Mouse (Mus musculus) T-helper 2 cell (primary cell): Measurements from ENCODE around the gene Dennd1b.

Experiments
- in situ Hi-C: fragments of 300-600 bp; cut with MboI, MseI; formaldehyde crosslinking; loops from one replicate; pipeline ENCODE4 v1.15.1; 2025; ENCODE audit warnings: high pct_unique_total_duplicates

Gene Dennd1b

DNA sequence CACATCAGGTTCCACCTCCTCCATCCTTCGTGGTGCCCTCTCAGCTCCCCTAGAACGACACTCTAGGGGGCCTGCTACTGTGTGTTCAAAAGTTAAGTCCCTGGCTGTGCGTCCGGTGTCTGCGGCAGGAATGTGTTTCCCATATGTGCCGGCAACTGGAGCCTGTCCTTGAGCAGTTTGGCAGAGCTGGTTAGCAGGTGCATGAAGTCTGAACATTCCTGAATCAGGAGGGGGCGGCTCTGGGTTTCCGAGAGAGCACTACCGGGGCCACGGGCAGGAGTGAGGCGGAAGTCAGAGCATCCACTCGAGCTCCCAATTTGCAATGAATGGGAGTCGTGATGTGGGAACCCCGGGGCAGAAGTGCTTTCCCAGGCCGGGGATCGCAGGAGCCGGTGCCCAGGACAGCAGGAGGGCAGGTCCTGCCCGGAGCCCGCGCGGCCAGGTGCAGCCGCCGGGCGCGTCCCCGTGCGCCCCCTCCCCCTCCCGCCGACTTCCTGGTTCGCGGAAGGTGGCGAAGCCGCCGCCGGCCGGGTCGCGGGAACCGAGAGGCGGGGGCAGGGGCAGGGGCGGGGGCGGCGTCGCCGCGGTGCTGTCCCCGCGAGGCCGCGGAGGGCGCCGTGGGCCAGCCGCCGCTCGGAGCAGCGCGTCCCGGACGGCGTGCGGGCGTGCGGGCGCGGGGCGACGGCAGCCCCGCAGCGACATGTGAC lies at the start of gene Dennd1b:
Dennd1b (plus strand) TSS at position 275 of the 707 bp plus-strand sequence.
- in situ Hi-C loops, result no loop called here

DNA sequence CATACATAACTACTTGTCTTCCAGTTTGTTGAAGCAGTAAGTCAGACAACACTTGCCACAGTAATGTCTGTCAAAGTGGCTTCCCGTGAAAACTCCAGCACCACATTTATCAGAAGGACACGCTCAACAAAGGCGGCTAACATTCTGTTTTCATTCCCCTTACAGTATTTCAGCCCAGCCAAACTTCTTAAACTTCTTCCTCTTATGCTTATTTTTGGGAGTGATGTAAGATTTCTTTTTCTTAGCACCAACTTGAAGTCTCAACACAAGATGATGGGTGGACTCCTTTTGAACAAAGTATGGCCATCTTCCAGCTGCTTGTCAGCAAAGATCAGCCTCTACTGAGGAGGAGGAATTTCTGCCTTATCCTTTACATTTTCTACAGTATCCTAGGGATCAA lies 47.6 kb upstream of the Dennd1b start:
- in situ Hi-C loops, result no loop called here

DNA sequence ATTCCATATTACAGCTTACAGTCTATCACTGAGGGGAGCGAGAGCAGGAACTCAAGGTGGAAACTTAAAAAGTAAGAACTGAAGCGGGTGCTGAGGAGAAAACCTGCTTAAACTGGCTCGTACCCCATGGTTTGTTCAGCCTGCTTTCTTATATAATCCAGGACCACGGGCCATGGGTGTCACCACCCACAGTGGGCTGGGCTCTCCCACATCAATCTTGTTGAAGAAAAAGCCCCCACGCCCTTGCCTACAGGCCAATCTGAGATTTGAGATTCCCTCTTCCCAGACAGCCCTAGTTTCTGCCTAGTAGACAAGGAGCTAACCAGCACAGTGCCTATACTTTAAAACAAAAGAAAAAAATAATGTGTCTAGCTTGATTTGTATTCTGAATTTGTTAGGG lies 43.6 kb upstream of the Dennd1b start:
- in situ Hi-C loops, result no loop called here

DNA sequence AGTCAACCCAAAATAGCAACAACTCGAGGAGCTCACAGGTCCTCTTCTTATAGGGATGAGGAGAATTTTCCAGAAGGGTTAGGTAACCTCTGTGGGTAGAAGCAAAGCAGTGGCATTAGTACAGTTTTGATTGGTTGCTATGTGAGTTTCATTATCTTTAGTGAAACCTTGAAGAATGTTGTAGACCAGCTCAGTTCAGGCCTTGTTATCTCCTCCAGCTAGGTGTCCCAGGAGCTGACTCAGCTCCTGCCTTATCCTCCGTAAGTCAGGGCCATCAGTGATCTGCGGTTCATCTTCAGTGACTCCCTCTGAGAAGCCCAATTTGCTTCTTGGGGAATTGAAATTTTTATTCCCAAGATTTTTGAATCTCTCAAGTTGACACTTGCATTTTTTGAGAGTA lies 43.2 kb upstream of the Dennd1b start:
- in situ Hi-C loops, result no loop called here

DNA sequence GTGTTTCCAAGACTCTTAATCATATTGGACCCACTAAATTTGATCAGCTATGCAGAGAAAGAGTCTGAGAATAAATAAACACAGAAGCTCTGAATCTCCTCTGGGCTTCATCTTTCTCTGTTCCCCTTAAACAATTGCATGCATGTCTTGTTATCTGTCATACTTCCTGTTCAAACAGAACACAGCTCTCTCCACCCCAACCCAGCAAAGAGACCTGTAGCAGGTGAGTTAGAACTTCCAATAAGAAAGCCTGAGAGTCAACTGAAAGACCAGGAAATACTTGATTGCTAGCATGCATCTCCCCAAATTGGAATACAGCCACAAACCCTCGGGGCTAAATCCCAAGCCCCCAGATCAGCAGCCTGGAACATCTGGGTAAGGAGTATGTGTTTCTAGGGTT lies 42.4 kb upstream of the Dennd1b start:
- in situ Hi-C loops, result no loop called here

DNA sequence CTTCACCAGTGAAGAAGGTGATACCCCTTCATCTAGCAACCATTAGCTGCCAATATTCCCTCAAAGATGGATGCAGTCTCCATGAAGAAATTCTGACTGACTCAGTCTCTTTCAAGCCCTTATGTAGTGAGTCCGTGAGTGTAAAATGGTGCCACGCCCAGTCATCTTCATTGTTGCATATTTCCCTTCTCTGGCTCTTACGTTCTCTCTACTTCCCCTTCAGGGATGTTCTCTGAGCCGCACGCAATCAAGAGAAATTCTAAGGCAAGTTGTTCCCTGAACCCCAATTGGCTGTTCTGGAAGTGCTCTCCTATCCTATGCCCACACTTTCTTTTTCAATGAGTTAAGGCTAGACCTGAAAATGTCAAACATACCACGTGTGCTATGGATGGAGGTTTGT lies 40.3 kb upstream of the Dennd1b start:
- in situ Hi-C loops, result no loop called here

DNA sequence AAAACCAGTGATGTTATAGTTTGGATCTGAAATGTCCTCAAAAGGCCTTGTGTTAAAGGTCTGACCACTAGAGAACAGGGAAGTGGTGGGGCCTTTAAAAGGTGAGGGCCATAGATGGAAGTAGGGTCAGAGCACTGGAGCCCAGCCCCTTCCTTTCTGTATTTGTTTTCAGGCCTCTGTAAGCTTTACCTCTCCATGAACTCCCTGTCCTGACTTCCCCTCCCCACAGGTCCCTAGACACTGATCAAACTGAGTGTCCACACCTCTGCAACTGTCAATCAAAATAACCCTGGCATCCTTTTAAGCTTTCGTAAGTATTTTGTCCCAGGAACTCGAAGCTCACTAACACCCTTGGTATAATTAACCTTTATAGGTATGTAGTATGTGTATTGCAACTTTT lies 39.0 kb upstream of the Dennd1b start:
- in situ Hi-C loops, result no loop called here

DNA sequence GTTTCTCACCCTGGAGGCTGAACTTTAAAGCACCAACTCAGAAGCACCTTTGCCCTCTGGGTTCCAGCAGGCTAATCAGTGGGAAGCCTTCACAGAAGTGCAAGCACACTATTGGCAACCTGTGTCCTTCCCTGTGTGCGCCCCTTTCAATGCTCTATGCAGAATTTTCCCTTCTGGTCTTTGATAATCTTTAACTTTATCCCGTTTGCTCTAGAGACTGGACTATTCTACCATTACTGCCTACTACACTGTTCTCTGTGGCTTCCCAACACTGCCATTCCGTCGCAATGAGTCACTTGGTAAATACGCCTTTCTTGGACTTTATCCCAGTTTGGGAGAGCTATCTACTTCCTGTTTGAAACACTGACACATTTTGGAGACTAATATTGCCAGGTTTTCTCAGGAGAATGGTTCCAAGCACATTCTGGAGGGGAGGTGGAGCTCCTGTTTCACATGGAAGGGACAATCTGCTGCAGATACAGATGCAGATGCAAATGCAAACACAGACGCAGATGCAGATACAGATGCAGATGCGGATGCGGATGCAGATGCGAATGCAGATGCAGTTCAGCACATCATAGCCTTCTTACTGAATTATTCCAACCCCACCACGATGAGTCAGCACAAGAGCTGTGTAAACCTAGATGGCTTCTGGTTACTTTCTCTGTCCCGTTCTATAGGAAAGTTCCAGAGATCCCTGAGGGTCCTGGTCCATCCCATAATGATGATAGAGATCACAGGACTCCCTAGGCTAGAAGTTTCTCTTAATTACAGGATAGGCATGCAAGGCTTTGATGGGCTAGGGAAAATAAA lies 34.4 kb upstream of the Dennd1b start:
- in situ Hi-C loops, result no loop called here

DNA sequence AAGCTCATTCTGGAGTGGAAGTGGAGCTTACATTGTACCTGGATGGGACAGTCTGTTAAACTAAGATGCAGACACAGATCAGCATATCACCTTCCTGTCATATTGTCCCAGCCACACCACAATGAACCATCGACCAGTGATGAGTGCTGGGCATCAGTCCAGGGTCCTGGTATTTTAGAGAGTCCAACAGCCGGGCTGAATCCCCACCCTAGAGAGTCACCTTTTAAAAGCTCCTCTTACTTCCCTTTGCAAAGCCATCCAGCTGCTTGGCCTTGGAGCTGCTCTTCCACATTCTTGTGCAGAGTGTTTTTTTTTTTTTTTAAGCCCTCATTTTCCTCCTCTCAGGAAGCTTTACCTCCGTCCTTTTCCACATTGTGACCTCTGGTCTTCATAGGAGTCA lies 33.2 kb upstream of the Dennd1b start:
- in situ Hi-C loops, result no loop called here

DNA sequence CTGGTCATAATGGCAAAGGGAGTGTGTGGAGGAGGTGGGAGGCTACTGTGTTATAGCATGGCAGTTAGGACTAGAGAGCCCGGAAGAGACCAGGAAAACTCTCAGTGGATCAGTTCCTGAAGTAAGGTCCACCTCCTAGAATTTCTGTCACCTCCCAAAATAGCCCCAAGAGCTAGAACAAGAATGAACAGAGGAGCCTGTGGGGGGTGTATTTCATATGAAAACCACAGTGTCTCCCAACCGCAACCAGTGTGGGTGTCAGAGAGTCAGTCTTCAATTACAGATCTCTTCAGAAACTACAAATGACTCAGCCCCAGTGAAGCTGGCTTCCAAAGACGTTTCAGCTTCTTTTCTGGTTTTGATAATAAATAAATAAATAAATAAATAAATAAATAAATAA lies 32.4 kb upstream of the Dennd1b start:
- in situ Hi-C loops, result no loop called here

DNA sequence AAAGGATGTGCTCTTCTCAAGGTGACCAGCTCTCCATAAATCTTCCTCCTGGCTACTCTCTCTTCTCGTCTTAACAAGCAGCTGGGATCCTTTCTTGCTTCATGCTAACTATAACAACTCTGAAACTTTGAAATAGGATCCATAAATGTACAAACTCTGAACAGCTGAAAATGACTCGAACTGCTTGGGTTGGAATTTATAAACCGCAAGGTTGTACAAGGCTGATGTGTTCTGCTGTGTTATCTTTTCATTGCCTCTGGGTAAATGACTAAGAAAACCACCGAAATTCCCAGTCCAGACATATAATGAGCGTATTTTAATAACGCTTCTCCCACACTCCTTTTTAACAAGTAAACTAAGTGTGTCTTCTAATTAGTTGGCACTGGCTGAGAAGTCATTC lies 27.1 kb upstream of the Dennd1b start:
- in situ Hi-C loops, result no loop called here

DNA sequence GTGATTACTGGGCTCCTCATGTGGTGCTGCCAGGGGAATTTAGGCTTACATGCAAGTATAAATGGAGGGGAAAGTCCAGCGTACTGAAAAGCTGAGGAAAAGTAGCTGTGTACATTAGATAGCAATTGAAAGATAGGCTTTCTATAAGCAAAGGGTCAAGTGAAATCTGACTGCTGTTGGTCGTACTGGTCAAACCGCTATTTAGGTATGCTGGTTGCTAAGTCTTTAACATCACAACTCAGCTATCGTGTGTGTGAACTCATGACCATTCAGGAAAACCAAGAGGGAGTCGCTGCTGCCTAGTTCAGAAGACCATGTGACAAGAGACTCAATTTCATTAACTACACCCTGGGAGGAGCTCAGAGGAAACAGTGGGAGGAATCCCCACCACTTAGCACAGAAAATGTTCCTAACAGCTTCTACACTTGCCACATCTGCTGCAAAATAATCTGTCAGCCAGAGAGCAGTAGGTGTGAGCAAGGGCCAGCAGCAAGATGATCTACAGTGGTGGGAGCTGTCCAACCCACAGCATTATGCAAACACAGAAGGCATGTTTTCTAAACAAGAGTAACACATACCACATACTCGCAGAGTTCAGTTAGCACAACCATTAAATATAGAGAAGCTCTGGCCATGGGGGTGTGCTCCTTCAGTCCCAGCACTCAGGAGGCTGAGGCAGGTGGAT lies 25.4 kb upstream of the Dennd1b start:
- in situ Hi-C loops, result no loop called here

DNA sequence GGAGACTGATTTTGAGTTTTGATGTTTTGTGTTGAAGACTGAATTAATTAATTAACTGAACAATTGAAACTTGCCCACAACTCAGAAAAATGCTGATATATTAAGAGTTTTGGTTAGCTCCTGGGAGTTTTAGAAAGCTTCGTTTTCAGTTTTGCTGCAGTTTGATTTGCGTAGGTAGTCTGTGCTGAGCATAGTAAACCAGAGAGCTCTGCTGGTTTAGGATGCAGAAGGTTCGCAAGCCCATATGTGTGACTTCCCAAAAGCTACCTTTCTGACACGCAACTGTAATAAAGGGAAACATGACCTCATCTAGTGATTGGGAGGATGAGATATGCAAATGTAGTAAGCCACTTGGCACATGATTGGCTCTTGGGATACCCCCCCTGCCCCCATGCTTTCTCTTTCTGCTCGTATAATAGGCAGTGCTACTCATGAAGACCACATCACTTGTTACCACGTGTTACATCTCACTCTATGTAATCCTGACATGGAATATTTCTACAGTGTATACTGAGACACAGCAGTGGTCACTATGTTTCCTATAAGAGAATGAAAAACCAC lies 23.6 kb upstream of the Dennd1b start:
- in situ Hi-C loops, result no loop called here

DNA sequence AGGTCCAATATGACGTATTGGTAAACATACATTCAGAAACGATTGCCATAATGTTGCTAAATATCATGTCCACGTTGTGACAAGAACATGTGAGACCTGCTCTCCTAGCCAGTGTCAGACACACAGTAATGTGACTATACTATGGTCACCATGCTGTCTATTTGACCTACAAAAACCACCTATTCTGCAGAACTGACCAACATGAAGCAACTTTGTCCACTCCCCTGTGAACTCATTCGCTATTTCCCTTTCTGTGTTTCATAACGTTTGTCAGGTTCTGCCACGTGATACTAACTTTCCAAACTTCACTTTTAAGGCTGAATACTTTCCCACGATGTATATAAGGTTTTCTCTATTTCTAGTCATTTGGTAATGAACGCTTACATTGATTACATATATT lies 22.8 kb upstream of the Dennd1b start:
- in situ Hi-C loops, result no loop called here

DNA sequence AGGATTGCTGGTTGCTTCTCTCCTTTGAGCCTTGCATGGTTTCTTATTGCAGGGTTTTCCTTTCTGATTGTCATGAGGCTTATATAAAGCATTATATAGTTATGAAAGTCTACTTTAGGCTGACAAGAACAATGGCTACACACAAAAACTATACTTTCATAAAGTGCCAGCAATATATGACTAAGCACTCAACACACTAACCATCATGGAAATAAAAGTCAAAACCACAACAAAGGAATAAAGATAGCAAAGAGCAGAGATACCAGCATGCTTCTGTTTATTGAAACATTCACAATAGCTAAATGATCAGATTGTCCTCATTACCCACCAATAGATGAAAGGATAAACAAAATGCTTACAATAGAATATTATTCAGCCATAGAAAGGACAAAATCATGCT lies 11.1 kb upstream of the Dennd1b start:
- in situ Hi-C loops, result no loop called here

DNA sequence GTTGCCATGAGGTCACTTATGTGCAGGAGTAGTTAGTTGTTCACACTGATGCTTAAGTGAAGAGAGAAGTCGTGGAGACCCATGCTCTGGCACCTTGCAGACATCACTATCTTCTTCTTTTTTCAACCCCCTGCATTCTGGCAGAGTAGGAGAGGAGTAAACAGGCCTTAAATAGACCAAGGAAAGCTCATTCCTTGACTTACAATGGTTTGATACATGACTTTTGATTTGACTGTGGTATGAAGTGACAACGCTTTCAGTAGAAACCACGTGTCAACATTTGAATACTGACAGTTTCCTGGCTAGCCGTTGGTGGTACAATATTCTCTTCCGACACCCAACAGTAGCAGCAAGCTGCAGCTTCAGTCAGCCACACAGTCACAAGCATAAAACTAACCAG lies 8.3 kb upstream of the Dennd1b start:
- in situ Hi-C loops, result no loop called here

DNA sequence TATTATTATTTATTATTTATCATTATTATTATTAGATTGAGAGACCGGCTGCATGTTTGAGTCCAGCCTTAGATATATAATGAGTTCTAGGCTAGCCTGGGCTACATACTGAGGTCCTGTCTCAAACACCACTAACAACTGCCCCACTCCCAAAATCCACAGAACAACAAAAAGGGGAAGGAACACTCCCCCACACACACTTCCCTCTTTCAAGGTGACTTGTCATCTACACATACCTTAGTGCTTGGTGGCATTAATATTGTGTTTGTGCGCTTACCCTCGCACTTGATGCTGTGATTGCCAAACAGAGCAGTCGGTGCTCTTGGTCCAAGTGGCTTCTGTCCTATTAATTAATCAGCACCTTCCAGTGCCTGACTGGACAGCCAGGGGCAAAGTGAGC lies 7.8 kb upstream of the Dennd1b start:
- in situ Hi-C loops, result no loop called here

DNA sequence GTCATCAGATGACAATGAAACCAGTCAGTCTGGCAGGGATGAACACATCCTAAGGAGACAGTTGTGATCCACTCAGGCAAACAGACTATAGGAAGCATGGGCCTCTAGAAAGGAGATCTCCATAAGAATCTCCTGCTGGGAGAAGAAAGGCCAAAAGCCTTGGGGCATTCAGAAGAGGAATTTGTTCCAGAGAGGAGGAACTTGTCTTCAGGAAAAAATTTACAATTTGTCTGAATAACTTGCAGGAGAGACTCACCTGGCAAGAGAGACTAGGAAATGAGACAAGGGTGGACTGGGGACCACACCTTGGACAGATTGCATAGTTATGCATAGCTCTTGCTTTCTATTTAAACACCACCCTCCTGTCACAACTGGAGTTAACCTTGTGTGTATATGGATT lies 6.7 kb upstream of the Dennd1b start:
- in situ Hi-C loops, result no loop called here

DNA sequence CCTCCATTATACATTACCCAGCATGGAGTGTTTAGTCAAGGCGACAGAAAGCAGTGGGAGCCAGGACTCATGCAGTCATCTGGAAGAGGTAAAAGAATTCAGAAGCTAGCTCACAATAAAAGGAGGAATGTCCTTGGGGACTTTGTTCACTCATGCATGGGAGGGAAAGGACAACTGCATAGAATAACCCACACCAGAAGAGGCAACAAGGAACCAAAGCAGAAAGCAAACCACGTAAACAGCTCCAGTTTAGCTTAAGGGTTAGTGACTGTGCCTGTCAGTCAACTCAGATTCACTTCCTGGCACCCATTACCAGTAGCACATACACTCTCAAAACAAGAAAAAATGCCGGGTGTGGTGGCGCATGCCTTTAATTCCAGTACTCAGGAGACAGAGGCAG lies 6.1 kb upstream of the Dennd1b start:
- in situ Hi-C loops, result no loop called here

DNA sequence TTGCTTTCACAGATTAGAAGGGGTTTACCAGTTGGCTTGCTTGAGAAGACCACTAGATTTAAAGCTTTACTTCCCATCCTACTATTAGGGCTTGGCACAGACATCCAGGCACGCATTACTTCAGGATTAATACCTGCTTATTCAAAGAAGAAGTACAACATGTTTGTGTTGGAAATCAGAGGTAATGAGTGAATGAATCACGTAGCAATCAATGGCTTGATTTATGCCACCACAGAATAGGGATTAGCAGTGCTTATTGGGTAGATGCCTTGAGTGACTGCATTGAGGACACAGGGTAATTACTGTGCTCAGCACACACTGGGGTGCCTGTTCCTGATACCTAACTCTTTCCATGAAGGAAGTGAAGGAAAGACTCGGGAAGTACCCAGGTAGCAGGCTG lies 4.4 kb upstream of the Dennd1b start:
- in situ Hi-C loops, result no loop called here

DNA sequence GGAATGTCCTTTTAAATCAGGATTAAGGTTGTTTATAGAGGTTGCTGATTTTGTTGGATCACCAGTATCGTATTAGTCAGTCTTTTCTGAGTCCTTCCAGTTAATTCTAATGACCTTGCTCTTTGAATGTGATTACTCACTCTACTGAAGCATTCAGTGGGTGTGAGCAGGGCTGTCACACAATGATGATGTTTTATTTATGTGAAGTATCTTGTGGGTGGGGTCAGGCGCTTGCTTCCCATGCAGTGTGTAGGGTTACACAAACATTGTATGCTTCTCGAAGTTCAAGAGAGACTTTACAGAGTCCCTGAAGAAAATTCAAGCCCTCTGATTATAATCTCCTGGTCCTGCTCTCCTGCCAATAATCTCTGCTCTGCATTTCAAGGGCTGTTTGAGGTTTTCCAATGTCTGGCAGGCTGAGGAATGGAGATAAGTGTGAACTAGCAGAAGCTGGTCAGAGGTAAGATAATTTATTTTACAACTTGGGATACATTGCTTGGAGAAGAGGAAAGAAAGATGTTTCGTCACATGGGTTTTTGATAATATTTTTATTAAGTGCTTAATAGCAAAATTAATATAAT lies 3.2 kb upstream of the Dennd1b start:
- in situ Hi-C loops, result no loop called here
